Mouse (Mus musculus): ENCODE results near the gene Itga7. TPM values are rescaled to one million over a fixed set of nuclear protein-coding genes. Genes with fewer than 3 reads are reported as not detected.

Itga7 gene
- polyA plus RNA-seq, 1 experiment, result 635 TPM

DNA sequence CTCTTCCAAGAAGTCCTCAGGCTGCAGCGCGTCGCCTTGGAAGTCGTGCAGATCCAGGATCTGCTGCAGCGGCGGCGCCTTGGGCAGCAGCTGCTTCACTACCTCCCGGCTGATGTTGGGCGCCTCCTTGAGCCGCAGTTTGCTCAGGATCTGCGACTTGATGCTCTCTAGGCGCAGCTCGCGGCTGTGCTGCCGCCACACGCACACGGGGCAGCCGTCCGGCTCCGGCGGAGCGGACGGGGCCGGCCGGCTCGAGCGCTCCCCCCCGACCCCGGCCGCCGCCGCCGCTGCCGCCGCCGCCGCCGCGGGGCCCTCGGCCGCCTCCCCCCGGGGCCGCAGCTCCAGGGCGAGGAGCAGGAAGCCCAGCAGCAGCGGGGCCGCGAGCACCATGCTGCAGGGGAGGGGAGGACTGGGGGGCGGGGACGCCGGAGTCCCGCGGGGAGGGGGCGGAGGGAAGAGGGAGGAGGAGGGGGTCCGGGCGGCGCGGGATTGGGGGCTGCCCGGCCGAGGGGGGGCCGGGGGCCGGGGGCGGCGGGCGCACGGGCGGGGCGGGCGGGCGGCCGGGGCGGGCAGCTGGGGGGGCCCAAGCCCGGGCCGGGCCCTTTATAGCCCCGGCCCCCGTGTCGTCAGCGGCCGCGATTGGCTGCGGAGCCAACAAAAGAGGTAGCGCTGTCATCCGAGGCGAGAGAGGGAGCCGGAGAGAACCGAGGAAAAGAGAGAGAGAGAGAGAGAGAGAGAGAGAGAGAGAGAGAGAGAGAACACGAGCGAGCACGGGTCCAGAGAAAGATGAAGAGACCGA lies 42.1 kb upstream of the Itga7 start, which contains the start of gene Gdf11:
TSS of gene Gdf11 (minus strand) at position 423 of the 799 bp plus-strand sequence.
- H3ac ChIP-seq (ENCODE audit: control insufficient read depth, insufficient read length), result peak within 1 kb of the TSS; percentile 56
- peak within 1 kb of the TSS; percentile 40 for H3K4me3 ChIP-seq
- H3K4me2 ChIP-seq (ENCODE audit: low read depth), result peak within 1 kb of the TSS; percentile 96
- no peaks in the 10 kb centered on the region for H3K27me3 ChIP-seq (ENCODE audit: control insufficient read depth, insufficient read depth, insufficient read length)
- peaks cover 4% of the 10 kb centered on the region for H3K79me2 ChIP-seq (ENCODE audit: control insufficient read depth, insufficient read depth)
- peak; percentile 39 for TF ChIP-seq POLR2A (IDR thresholded peaks at IDR 0.05; ENCODE audit: insufficient read length, low read depth)
- no peak for TF ChIP-seq USF1 (IDR thresholded peaks at IDR 0.05; ENCODE audit: low read depth)
- no peak for TF ChIP-seq E2F4 (IDR thresholded peaks at IDR 0.05; ENCODE audit: insufficient read depth)
- TF ChIP-seq MAX (IDR thresholded peaks at IDR 0.05; ENCODE audit: low read depth), result no peak
- TF ChIP-seq SRF (IDR thresholded peaks at IDR 0.05; ENCODE audit: control insufficient read depth, insufficient read length, low read depth), result no peak
- peak in 2 of 3 experiments; percentile 18 to 68 for TF ChIP-seq MYOD1 (IDR thresholded peaks at IDR 0.05; ENCODE audit: control insufficient read depth in 1 of 3, insufficient read length in 2 of 3, low read depth in 2 of 3)
- no peak for TF ChIP-seq REST (IDR thresholded peaks at IDR 0.05; ENCODE audit: insufficient read depth, insufficient read length)
- TF ChIP-seq CEBPB (IDR thresholded peaks at IDR 0.05; ENCODE audit: insufficient read depth, poor library complexity, severe bottlenecking), result no peak
- peak in 2 of 3 experiments; percentile 44 to 72 for TF ChIP-seq MYOG (IDR thresholded peaks at IDR 0.05; ENCODE audit: control insufficient read depth in 1 of 3, insufficient read depth in 1 of 3, insufficient read length in 2 of 3, low read depth in 2 of 3)
- TF ChIP-seq TCF3 (IDR thresholded peaks at IDR 0.05; ENCODE audit: insufficient read length, low read depth), result no peak
- TF ChIP-seq TCF12 (IDR thresholded peaks at IDR 0.05; ENCODE audit: insufficient read depth, poor library complexity, severe bottlenecking), result no peak
- no peak for TF ChIP-seq POLR2AphosphoS2 (IDR thresholded peaks at IDR 0.05; ENCODE audit: insufficient read length, low read depth)
- H3K36me3 ChIP-seq (ENCODE audit: control insufficient read depth, insufficient read depth), result no peaks in the 10 kb centered on the region

DNA sequence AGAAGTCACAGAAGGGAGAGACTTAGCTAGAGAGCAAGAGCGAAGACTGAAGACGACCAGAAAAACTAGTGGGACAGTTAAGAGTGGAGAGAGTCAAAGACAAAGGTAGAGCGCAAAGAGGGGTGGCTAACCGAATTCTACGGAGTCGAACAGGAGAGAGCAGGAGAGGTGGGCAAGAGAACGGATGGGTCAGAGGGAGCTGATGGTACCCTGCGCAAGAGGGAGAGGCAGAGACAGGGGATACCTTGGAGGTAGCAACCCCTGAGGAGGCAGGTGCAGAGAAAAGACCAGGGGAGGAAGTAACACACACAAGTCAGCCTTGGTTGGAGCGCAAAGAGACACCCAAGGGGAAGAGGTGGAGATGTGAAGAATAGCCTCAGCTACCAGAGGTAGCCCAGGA lies 41.4 kb upstream of the Itga7 start:
- Histone ChIP-seq H3K79me2 (ENCODE audit: control insufficient read depth, insufficient read depth) (peaks cover 4% of the 10 kb centered on the region), H3K4me2 (ENCODE audit: low read depth) (peak overlapping the region; percentile 72), H3K4me3 (peak overlapping the region; percentile 40), H3ac (ENCODE audit: control insufficient read depth, insufficient read length) (no peak overlapping the region), H3K36me3 (ENCODE audit: control insufficient read depth, insufficient read depth) (no peaks in the 10 kb centered on the region), H3K27me3 (ENCODE audit: control insufficient read depth, insufficient read depth, insufficient read length) (no peaks in the 10 kb centered on the region)
- no peak for TF ChIP-seq MYOD1 (IDR thresholded peaks at IDR 0.05; ENCODE audit: control insufficient read depth in 1 of 3, insufficient read length in 2 of 3, low read depth in 2 of 3)
- TF ChIP-seq TCF12 (IDR thresholded peaks at IDR 0.05; ENCODE audit: insufficient read depth, poor library complexity, severe bottlenecking), result no peak
- TF ChIP-seq TCF3 (IDR thresholded peaks at IDR 0.05; ENCODE audit: insufficient read length, low read depth), result no peak
- no peak for TF ChIP-seq POLR2A (IDR thresholded peaks at IDR 0.05; ENCODE audit: insufficient read length, low read depth)
- TF ChIP-seq E2F4 (IDR thresholded peaks at IDR 0.05; ENCODE audit: insufficient read depth), result no peak
- TF ChIP-seq CEBPB (IDR thresholded peaks at IDR 0.05; ENCODE audit: insufficient read depth, poor library complexity, severe bottlenecking), result no peak
- no peak for TF ChIP-seq MAX (IDR thresholded peaks at IDR 0.05; ENCODE audit: low read depth)
- no peak for TF ChIP-seq USF1 (IDR thresholded peaks at IDR 0.05; ENCODE audit: low read depth)
- TF ChIP-seq MYOG (IDR thresholded peaks at IDR 0.05; ENCODE audit: control insufficient read depth in 1 of 3, insufficient read depth in 1 of 3, insufficient read length in 2 of 3, low read depth in 2 of 3), result no peak

DNA sequence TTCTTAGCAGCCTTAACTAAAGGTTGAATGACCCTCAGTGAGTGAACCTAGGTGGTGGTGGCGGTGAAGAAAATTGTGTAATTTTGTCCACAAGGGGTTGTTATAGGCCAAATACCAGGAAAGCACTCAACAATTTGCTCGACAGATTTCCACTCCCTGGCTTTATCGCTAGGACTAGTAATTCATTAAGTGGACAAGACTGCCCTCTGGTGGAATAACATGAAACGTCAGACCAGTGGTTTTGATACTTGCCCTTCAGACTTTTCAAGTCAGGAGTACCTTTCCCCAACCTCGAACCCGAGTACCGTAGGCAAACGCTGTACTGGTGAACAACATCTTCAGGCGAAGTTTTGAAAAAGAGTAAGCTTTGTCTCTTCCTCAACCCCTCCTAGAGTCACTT lies 38.2 kb upstream of the Itga7 start:
- Histone ChIP-seq H3K4me2 (ENCODE audit: low read depth) (peak overlapping the region; percentile 64), H3ac (ENCODE audit: control insufficient read depth, insufficient read length) (no peak overlapping the region), H3K27me3 (ENCODE audit: control insufficient read depth, insufficient read depth, insufficient read length) (no peaks in the 10 kb centered on the region), H3K36me3 (ENCODE audit: control insufficient read depth, insufficient read depth) (no peaks in the 10 kb centered on the region), H3K79me2 (ENCODE audit: control insufficient read depth, insufficient read depth) (peaks cover 2% of the 10 kb centered on the region), H3K4me3 (no peak overlapping the region)
- TF ChIP-seq SRF (IDR thresholded peaks at IDR 0.05; ENCODE audit: control insufficient read depth, insufficient read length, low read depth), result no peak
- TF ChIP-seq CEBPB (IDR thresholded peaks at IDR 0.05; ENCODE audit: insufficient read depth, poor library complexity, severe bottlenecking), result no peak
- no peak for TF ChIP-seq MAX (IDR thresholded peaks at IDR 0.05; ENCODE audit: low read depth)
- TF ChIP-seq POLR2A (IDR thresholded peaks at IDR 0.05; ENCODE audit: insufficient read length, low read depth), result no peak
- no peak for TF ChIP-seq E2F4 (IDR thresholded peaks at IDR 0.05; ENCODE audit: insufficient read depth)
- TF ChIP-seq POLR2AphosphoS2 (IDR thresholded peaks at IDR 0.05; ENCODE audit: insufficient read length, low read depth), result no peak
- TF ChIP-seq MYOG (IDR thresholded peaks at IDR 0.05; ENCODE audit: control insufficient read depth in 1 of 3, insufficient read depth in 1 of 3, insufficient read length in 2 of 3, low read depth in 2 of 3), result no peak
- no peak for TF ChIP-seq USF1 (IDR thresholded peaks at IDR 0.05; ENCODE audit: low read depth)
- no peak for TF ChIP-seq REST (IDR thresholded peaks at IDR 0.05; ENCODE audit: insufficient read depth, insufficient read length)
- TF ChIP-seq MYOD1 (IDR thresholded peaks at IDR 0.05; ENCODE audit: control insufficient read depth in 1 of 3, insufficient read length in 2 of 3, low read depth in 2 of 3), result no peak
- TF ChIP-seq TCF12 (IDR thresholded peaks at IDR 0.05; ENCODE audit: insufficient read depth, poor library complexity, severe bottlenecking), result no peak
- no peak for TF ChIP-seq TCF3 (IDR thresholded peaks at IDR 0.05; ENCODE audit: insufficient read length, low read depth)

DNA sequence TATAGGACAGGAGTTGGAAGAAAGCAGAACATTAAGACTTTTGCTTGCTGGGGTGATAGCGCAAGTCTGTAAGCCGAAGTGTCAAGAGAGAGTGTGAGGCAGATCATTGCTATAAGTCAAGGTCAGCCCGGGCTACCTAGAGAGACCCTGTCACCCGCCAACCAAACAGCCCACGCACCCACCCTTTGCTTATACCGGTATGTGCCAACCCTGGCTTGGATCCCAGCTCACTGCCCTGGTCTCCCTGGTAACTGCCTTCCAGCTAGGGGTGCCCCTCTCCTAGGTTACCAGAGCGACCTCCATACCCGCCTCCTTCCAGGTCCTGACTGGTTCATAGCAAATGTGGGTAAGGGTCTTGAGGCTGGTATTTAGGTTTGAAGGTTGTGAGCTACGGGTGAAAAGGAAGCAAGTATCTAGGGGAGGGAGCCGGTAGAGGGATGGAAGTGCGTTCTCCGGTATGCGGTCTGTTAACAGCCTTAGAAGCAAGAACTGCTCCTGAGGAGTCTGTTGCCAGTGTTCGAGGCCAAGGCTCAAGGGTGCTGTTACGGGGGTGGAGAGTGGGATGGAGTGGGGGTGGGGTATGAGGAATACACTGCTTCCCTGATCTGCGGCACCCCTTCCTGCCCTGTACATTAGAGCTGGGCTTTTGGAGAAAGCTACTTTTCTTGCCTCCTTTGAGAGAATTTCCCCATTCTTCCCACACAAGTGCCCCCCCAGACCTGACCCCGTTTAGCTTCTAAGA lies 37.5 kb upstream of the Itga7 start:
- Histone ChIP-seq H3K27me3 (ENCODE audit: control insufficient read depth, insufficient read depth, insufficient read length) (no peaks in the 10 kb centered on the region), H3K4me3 (no peak overlapping the region), H3K79me2 (ENCODE audit: control insufficient read depth, insufficient read depth) (no peaks in the 10 kb centered on the region), H3K36me3 (ENCODE audit: control insufficient read depth, insufficient read depth) (no peaks in the 10 kb centered on the region), H3K4me2 (ENCODE audit: low read depth) (peak overlapping the region; percentile 64), H3ac (ENCODE audit: control insufficient read depth, insufficient read length) (no peak overlapping the region)
- TF ChIP-seq E2F4 (IDR thresholded peaks at IDR 0.05; ENCODE audit: insufficient read depth), result no peak
- TF ChIP-seq USF1 (IDR thresholded peaks at IDR 0.05; ENCODE audit: low read depth), result no peak
- TF ChIP-seq REST (IDR thresholded peaks at IDR 0.05; ENCODE audit: insufficient read depth, insufficient read length), result no peak
